Mouse (Mus musculus) megakaryocyte, embryonic 14.5 days (primary cell): ENCODE data around the gene Map3k21.

ENCODE experiments used
- FLI1 ChIP-seq: IDR thresholded peaks from 2 replicates; pipeline ENCODE4 v1.6.1; 2012; ENCODE audit warnings: low read length, inconsistent platforms, mixed read lengths
- GATA1 ChIP-seq: IDR thresholded peaks from 3 replicates; pipeline ENCODE4 v1.6.1; 2012; ENCODE audit warnings: mixed read lengths, low read length, inconsistent platforms, borderline replicate concordance

- TF ChIP-seq GATA1 (no peak), FLI1 (no peak)
Observed at GRCm38 (mm10) chr8:125996980-125997379, 86.7 kb downstream of the Map3k21 start.
